Mouse (Mus musculus) macrophage (primary cell): ENCODE measurements around the gene 4930470P17Rik. TPM values are rescaled to one million over a fixed set of nuclear protein-coding genes. Genes with fewer than 3 reads are reported as not detected.

Experiments
- polyA plus RNA-seq: library from polyadenylated mRNA; stranded (reverse); fragments of 250-400 nt; gene quantifications from 3 replicates; pipeline ENCODE4 v1.2.4, GENCODE M21; 2018; ENCODE audit warnings: inconsistent platforms

4930470P17Rik gene
- polyA plus RNA-seq, 1 experiment from 2014 or later: not detected

Other genes with a start within 250 kb of the 4930470P17Rik start
- 0.11 TPM in 1 of 3 replicates, not detected in the others for gene Bcas1, start 174.2 kb downstream of the 4930470P17Rik start, polyA plus RNA-seq
- gene Pfdn4, start 105.6 kb downstream of the 4930470P17Rik start, polyA plus RNA-seq: 19.9 to 31.0 TPM (median 20.7 TPM) in 3 replicates
- gene Cyp24a1, start 104.9 kb downstream of the 4930470P17Rik start, polyA plus RNA-seq: not detected in 3 replicates
- not detected in 3 replicates for gene Dok5, start 129.8 kb upstream of the 4930470P17Rik start, polyA plus RNA-seq